Mouse (Mus musculus) CH12.LX (cell line): ENCODE data around the gene Gjc2. TPM values are rescaled to one million over a fixed set of nuclear protein-coding genes. Genes with fewer than 3 reads are reported as not detected.

Source experiments
- DNase-seq: peaks from one replicate; pipeline ENCODE4 v3.0.0-alpha.2; 2013; ENCODE audit errors: extremely low read depth
- H3K27ac ChIP-seq: 2 replicates; pipeline ENCODE4 v1.5.1; 2012; ENCODE audit warnings: low read depth, mild to moderate bottlenecking, control low read depth, moderate library complexity; ENCODE audit not compliant: insufficient read depth
- H3K27me3 ChIP-seq: replicated peaks from 2 replicates; pipeline ENCODE3; 2012; ENCODE audit warnings: inconsistent platforms
- H3K36me3 ChIP-seq, 2 experiments: replicated peaks in 1 of 2; 2 replicates each; pipeline versions ENCODE3 to v1.6.1; 2012; ENCODE audit warnings: inconsistent platforms in 1 of 2, low read length in 1 of 2, mild to moderate bottlenecking in 1 of 2, mixed read lengths in 1 of 2, moderate library complexity in 1 of 2; ENCODE audit not compliant: control insufficient read depth in 1 of 2, insufficient read depth in 1 of 2
- H3K4me1 ChIP-seq, 2 experiments: 2 replicates each; pipeline ENCODE4 v1.6.1; 2012; ENCODE audit warnings: inconsistent platforms in 1 of 2, moderate library complexity in 1 of 2; ENCODE audit not compliant: insufficient read depth in 2 of 2, control insufficient read depth in 1 of 2
- H3K4me2 ChIP-seq: 2 replicates; pipeline ENCODE4 v1.6.1; 2012; ENCODE audit warnings: low read depth, mild to moderate bottlenecking, control low read depth; ENCODE audit not compliant: poor library complexity, insufficient read depth, severe bottlenecking
- H3K4me3 ChIP-seq, 3 experiments: fragments of 150-350 bp in 1 of 3; sonication (generic) in 1 of 3; replicated peaks in 1 of 3; 2 replicates each; pipeline versions ENCODE3 to v1.5.1; 2011 to 2012; ENCODE audit warnings: low read depth in 2 of 3, low read length in 2 of 3, mild to moderate bottlenecking in 2 of 3, moderate library complexity in 2 of 3, control low read depth in 1 of 3, improper control_type of control experiment in 1 of 3, inconsistent platforms in 1 of 3, mixed read lengths in 1 of 3; ENCODE audit not compliant: poor library complexity in 1 of 3
- H3K79me2 ChIP-seq: replicated peaks from 2 replicates; pipeline ENCODE4 v1.6.1; 2012; ENCODE audit warnings: mild to moderate bottlenecking, moderate library complexity; ENCODE audit not compliant: control insufficient read depth, poor library complexity, insufficient read depth, severe bottlenecking; ENCODE audit errors: extremely low read depth
- H3K9ac ChIP-seq: 2 replicates; pipeline ENCODE4 v1.6.1; 2012; ENCODE audit warnings: low read depth, mild to moderate bottlenecking, control low read depth, moderate library complexity; ENCODE audit not compliant: insufficient read depth
- H3K9me3 ChIP-seq: replicated peaks from 2 replicates; pipeline ENCODE3; 2012; ENCODE audit warnings: low read length, inconsistent platforms, mixed read lengths
- BHLHE40 ChIP-seq: IDR thresholded peaks from 2 replicates; pipeline ENCODE4 v1.6.1; 2011; ENCODE audit warnings: mild to moderate bottlenecking, low read depth, low read length, improper control_type of control experiment
- CHD2 ChIP-seq: IDR thresholded peaks from 2 replicates; pipeline ENCODE4 v1.6.1; 2011; ENCODE audit warnings: low read length, improper control_type of control experiment
- CTCF ChIP-seq, 2 experiments: IDR thresholded peaks in 1 of 2; conservative IDR thresholded peaks in 1 of 2; 2 replicates each; pipeline ENCODE4 v1.5.1; 2011 to 2012; ENCODE audit warnings: low read depth in 2 of 2, low read length in 2 of 2, improper control_type of control experiment in 1 of 2, inconsistent platforms in 1 of 2, mild to moderate bottlenecking in 1 of 2, moderate library complexity in 1 of 2
- E2F4 ChIP-seq: IDR thresholded peaks from 2 replicates; pipeline ENCODE4 v1.6.1; 2011; ENCODE audit warnings: low read depth, low read length, improper control_type of control experiment; ENCODE audit not compliant: insufficient replicate concordance
- EP300 ChIP-seq: IDR thresholded peaks from 2 replicates; pipeline ENCODE4 v1.6.1; 2011; ENCODE audit warnings: low read length, improper control_type of control experiment
- ETS1 ChIP-seq: conservative IDR thresholded peaks from 2 replicates; pipeline ENCODE4 v1.6.1; 2012; ENCODE audit warnings: low read depth, mild to moderate bottlenecking, inconsistent platforms, low read length, improper control_type of control experiment, moderate library complexity
- HCFC1 ChIP-seq: IDR thresholded peaks from 2 replicates; pipeline ENCODE4 v1.6.1; 2012; ENCODE audit warnings: low read depth, mild to moderate bottlenecking, inconsistent platforms, low read length, improper control_type of control experiment
- IRF4 ChIP-seq: IDR thresholded peaks from 2 replicates; pipeline ENCODE4 v1.6.1; 2014; ENCODE audit warnings: low read depth, mild to moderate bottlenecking, inconsistent platforms, low read length, improper control_type of control experiment
- JUND ChIP-seq: conservative IDR thresholded peaks from 2 replicates; pipeline ENCODE4 v1.6.1; 2011; ENCODE audit warnings: low read depth, low read length, improper control_type of control experiment
- KAT2A ChIP-seq: IDR thresholded peaks from 2 replicates; pipeline ENCODE4 v1.6.1; 2012; ENCODE audit warnings: low read length, improper control_type of control experiment, inconsistent platforms; ENCODE audit not compliant: insufficient replicate concordance
- MAX ChIP-seq: IDR thresholded peaks from 2 replicates; pipeline ENCODE4 v1.6.1; 2011; ENCODE audit warnings: low read length, improper control_type of control experiment
- MAZ ChIP-seq: IDR thresholded peaks from 2 replicates; pipeline ENCODE4 v1.6.1; 2012; ENCODE audit warnings: low read depth, mild to moderate bottlenecking, inconsistent platforms, low read length, improper control_type of control experiment, moderate library complexity
- MXI1 ChIP-seq: IDR thresholded peaks from 2 replicates; pipeline ENCODE4 v1.6.1; 2011; ENCODE audit warnings: mild to moderate bottlenecking, low read depth, low read length, improper control_type of control experiment
- MYC ChIP-seq: IDR thresholded peaks from 2 replicates; pipeline ENCODE4 v1.6.1; 2011; ENCODE audit warnings: low read depth, mild to moderate bottlenecking, improper control_type of control experiment, low read length
- NELFE ChIP-seq: IDR thresholded peaks from 2 replicates; pipeline ENCODE4 v1.6.1; 2011; ENCODE audit warnings: low read depth, low read length, improper control_type of control experiment
- PAX5 ChIP-seq: IDR thresholded peaks from 2 replicates; pipeline ENCODE4 v1.6.1; 2012; ENCODE audit warnings: low read length, inconsistent platforms, mixed read lengths
- RAD21 ChIP-seq: IDR thresholded peaks from 2 replicates; pipeline ENCODE4 v1.6.1; 2011; ENCODE audit warnings: low read depth, mild to moderate bottlenecking, low read length, improper control_type of control experiment, moderate library complexity
- SMC3 ChIP-seq: IDR thresholded peaks from 2 replicates; pipeline ENCODE4 v1.6.1; 2011; ENCODE audit warnings: low read depth, low read length, improper control_type of control experiment
- TCF12 ChIP-seq: IDR thresholded peaks from 2 replicates; pipeline ENCODE4 v1.6.1; 2014; ENCODE audit warnings: low read depth, mild to moderate bottlenecking, inconsistent platforms, low read length, improper control_type of control experiment
- UBTF ChIP-seq: IDR thresholded peaks from 2 replicates; pipeline ENCODE4 v1.6.1; 2012; ENCODE audit warnings: low read depth, mild to moderate bottlenecking, inconsistent platforms, low read length, improper control_type of control experiment, moderate library complexity
- USF1 ChIP-seq: IDR thresholded peaks from 2 replicates; pipeline ENCODE4 v1.6.1; 2014; ENCODE audit warnings: low read depth, mild to moderate bottlenecking, inconsistent platforms, low read length, improper control_type of control experiment
- ZC3H11A ChIP-seq: IDR thresholded peaks from 2 replicates; pipeline ENCODE4 v1.6.1; 2012; ENCODE audit warnings: low read depth, mild to moderate bottlenecking, inconsistent platforms, low read length, improper control_type of control experiment
- dilution Hi-C: fragments of 300-500 bp; cut with MboI; formaldehyde crosslinking; loops from 2 replicates; pipeline ENCODE4 v1.14.3; 2020; ENCODE audit warnings: low sequenced_read_pairs; ENCODE audit not compliant: extremely low pct_unique_long_range_greater_than_20kb, extremely low pct_ligation_motif_present
- in situ Hi-C: fragments of 300-500 bp; cut with MboI; formaldehyde crosslinking; loops from 3 replicates; pipeline ENCODE4 v1.14.3; 2019; ENCODE audit warnings: low sequenced_read_pairs, low pct_ligation_motif_present, low pct_unique_long_range_greater_than_20kb, mixed read lengths
- polyA plus RNA-seq: library from polyadenylated mRNA; unstranded; fragments of >175 nt; gene quantifications from 2 replicates; pipeline ENCODE4 v1.2.1, GENCODE M21; 2012; ENCODE audit warnings: low read depth; ENCODE audit not compliant: insufficient read length
- total RNA-seq, 2 experiments: library from RNA; depleted of rRNA; stranded (reverse); fragments of 300-350 nt in 1 of 2; fragments of >200 nt in 1 of 2; gene quantifications; 2 replicates each; pipeline ENCODE4 v1.2.3; 2012 to 2014

The Gjc2 gene
- total and polyA plus RNA-seq, 3 experiments = 0.08 to 0.13 TPM; not detected in 1

DNA sequence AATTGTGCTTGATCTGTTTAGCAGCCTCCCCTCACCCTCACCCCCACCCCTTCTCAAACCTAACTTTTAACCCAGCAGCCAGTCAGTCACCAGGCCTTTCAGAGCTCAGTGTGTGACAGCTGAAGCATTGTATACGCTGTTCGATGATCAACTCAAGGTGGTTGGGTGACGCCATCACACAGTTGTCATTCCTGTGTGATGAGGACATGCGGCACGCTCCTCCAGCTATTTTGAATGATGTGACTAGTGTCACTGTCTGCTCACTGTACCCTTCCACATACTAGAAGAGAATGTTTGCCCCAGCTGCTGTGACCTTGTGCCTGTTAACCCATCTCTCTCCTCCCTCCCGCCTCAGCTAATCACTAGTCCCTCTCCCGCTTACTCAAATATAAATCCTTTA, 28.8 kb downstream of the Gjc2 start:
- Histone ChIP-seq H3K27ac (no peak overlapping the region), H3K4me1 (peaks cover 11 to 17% of the 10 kb centered on the region in 2 experiments), H3K79me2 (no peaks in the 10 kb centered on the region), H3K36me3 (peaks cover 11 to 32% of the 10 kb centered on the region in 2 experiments), H3K9me3 (no peaks in the 10 kb centered on the region), H3K4me3 (no peak overlapping the region), H3K27me3 (peaks cover 8% of the 10 kb centered on the region), H3K9ac (no peak overlapping the region), H3K4me2 (no peak overlapping the region)
- dilution Hi-C loops (no loop called here), in situ Hi-C loops (no loop called here)
- TF ChIP-seq MAZ = no peak
- DNase-seq = no peak

DNA sequence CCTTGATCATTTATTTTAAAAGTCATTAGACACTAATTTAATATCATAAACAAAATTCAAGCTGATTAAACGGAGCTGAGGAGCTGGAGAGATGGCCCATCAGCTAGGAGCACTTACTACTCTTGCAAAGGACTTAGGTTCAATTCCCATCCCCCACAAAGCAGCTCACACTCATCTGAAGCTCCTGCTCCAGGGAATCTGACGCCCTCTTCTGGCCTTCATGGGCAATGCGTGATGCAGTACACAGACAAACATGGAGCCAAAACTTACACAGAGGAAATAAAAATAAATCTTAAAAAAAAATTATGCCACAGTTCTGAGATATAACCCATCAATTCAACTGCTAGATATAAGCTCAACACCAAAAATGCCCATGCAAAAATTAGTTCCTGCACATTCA, 31.3 kb downstream of the Gjc2 start:
- H3K9me3 ChIP-seq = no peaks in the 10 kb centered on the region
- peak; percentile 71 for DNase-seq
- dilution Hi-C loops = no loop called here

DNA sequence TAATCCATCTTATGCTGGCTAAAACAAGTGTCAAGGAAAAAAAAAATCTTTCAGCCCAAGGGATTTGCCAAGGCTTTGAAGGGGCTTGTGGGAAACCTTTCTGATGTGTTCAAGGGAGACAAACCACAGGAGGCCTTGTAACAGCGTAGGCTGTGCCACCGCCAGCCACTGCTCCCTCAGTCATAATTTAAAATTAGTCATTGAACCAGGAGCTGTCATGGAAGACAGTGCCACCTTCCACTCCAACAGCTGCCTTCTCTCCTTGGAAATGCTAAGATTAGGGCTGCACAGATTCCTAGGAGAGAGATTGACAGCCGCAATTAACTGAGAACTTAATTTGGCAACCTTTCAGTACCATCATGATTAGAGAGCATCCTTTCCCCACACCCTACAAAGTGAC, 33.7 kb downstream of the Gjc2 start:
- no peaks in the 10 kb centered on the region for H3K36me3 ChIP-seq
- dilution Hi-C loops (no loop called here), in situ Hi-C loops (no loop called here)
- no peaks in the 10 kb centered on the region for H3K4me1 ChIP-seq
- H3K9me3 ChIP-seq = no peaks in the 10 kb centered on the region
- no peak overlapping the region for H3K4me3 ChIP-seq
- no peak overlapping the region for H3K4me2 ChIP-seq
- H3K79me2 ChIP-seq = no peaks in the 10 kb centered on the region
- peaks cover 24% of the 10 kb centered on the region for H3K27me3 ChIP-seq
- no peak overlapping the region for H3K27ac ChIP-seq
- TF ChIP-seq EP300 = no peak
- TF ChIP-seq HCFC1 = no peak
- no peak for TF ChIP-seq PAX5
- TF ChIP-seq KAT2A = no peak
- no peak for TF ChIP-seq SMC3
- no peak for TF ChIP-seq NELFE
- no peak for TF ChIP-seq MYC
- TF ChIP-seq BHLHE40 = no peak
- DNase-seq = no peak
- no peak overlapping the region for H3K9ac ChIP-seq

More for the DNA sequence above, 31.3 kb downstream of the Gjc2 start:
- H3K79me2 ChIP-seq = no peaks in the 10 kb centered on the region
- peaks cover 17% of the 10 kb centered on the region for H3K27me3 ChIP-seq
- in situ Hi-C loops = no loop called here
- H3K4me1 ChIP-seq = no peaks in the 10 kb centered on the region
- no peak overlapping the region for H3K9ac ChIP-seq
- no peak overlapping the region for H3K27ac ChIP-seq
- TF ChIP-seq RAD21 = peak; percentile 44
- no peak for TF ChIP-seq ETS1
- TF ChIP-seq JUND = no peak
- TF ChIP-seq E2F4 = no peak
- peak; percentile 63 for TF ChIP-seq SMC3
- TF ChIP-seq CHD2 = 0 out of 2 replicates have a peak, but pooled peaks have one; percentile 40
- TF ChIP-seq USF1 = no peak
- TF ChIP-seq PAX5 = no peak
- no peak for TF ChIP-seq MAX
- no peak for TF ChIP-seq MAZ
- no peak for TF ChIP-seq ZC3H11A
- no peak for TF ChIP-seq NELFE
- no peak for TF ChIP-seq TCF12
- TF ChIP-seq MXI1 = no peak
- peak; percentile 42 to 64; a peak in 3 of 4 replicates for TF ChIP-seq CTCF (conservative IDR thresholded peaks at IDR 0.05 in 1 of 2, IDR thresholded peaks at IDR 0.05 in 1 of 2; ENCODE audit: low read depth in 2 of 2, low read length in 2 of 2)
- TF ChIP-seq BHLHE40 = no peak
- TF ChIP-seq UBTF = no peak
- no peak for TF ChIP-seq IRF4
- TF ChIP-seq, all 38 proteins: peak for 4
- H3K4me2 ChIP-seq = no peak overlapping the region
- no peak overlapping the region for H3K4me3 ChIP-seq
- H3K36me3 ChIP-seq = peaks cover 4 to 14% of the 10 kb centered on the region in 2 experiments
